Mouse (Mus musculus) MEL (cell line): ENCODE measurements around the gene Gm44973. TPM values are rescaled to one million over a fixed set of nuclear protein-coding genes. Genes with fewer than 3 reads are reported as not detected.

Source experiments
- DNase-seq: peaks from one replicate; pipeline ENCODE4 v3.0.0; 2011; ENCODE audit warnings: low read depth, low spot score
- H3K27ac ChIP-seq: 2 replicates; pipeline ENCODE4 v1.5.1; 2012; ENCODE audit warnings: low read depth, mild to moderate bottlenecking, control low read depth, low read length, moderate library complexity; ENCODE audit not compliant: control insufficient read depth
- H3K27me3 ChIP-seq, 2 experiments: fragments of 150-350 bp in 1 of 2; sonication (generic) in 1 of 2; 2 replicates each; pipeline ENCODE4 v1.6.1; 2012; ENCODE audit warnings: low read length in 2 of 2, mild to moderate bottlenecking in 2 of 2, improper control_type of control experiment in 1 of 2, moderate library complexity in 1 of 2; ENCODE audit not compliant: insufficient read depth in 2 of 2, control insufficient read depth in 1 of 2
- H3K36me3 ChIP-seq, 2 experiments: 2 replicates each; pipeline ENCODE4 v1.6.1; 2012 to 2014; ENCODE audit warnings: low read length in 2 of 2, improper control_type of control experiment in 1 of 2, inconsistent platforms in 1 of 2, mild to moderate bottlenecking in 1 of 2; ENCODE audit not compliant: insufficient read depth in 2 of 2, control insufficient read depth in 1 of 2
- H3K4me1 ChIP-seq, 2 experiments: fragments of 150-350 bp in 1 of 2; sonication (generic) in 1 of 2; 2 replicates each; pipeline ENCODE4 v1.6.1; 2012; ENCODE audit warnings: low read length in 2 of 2, improper control_type of control experiment in 1 of 2, mild to moderate bottlenecking in 1 of 2; ENCODE audit not compliant: insufficient read depth in 2 of 2, control insufficient read depth in 1 of 2
- H3K4me3 ChIP-seq, 2 experiments: fragments of 150-350 bp in 1 of 2; sonication (generic) in 1 of 2; 2 replicates each; pipeline ENCODE4 v1.5.1; 2012; ENCODE audit warnings: low read depth in 2 of 2, low read length in 2 of 2, mild to moderate bottlenecking in 2 of 2, moderate library complexity in 2 of 2, control low read depth in 1 of 2, improper control_type of control experiment in 1 of 2; ENCODE audit not compliant: control insufficient read depth in 1 of 2, insufficient read depth in 1 of 2
- H3K79me2 ChIP-seq: 2 replicates; pipeline ENCODE4 v1.6.1; 2012; ENCODE audit warnings: mild to moderate bottlenecking, low read length, moderate library complexity; ENCODE audit not compliant: control insufficient read depth, poor library complexity, insufficient read depth
- H3K9ac ChIP-seq: 2 replicates; pipeline ENCODE4 v1.6.1; 2012; ENCODE audit warnings: low read depth, mild to moderate bottlenecking, control low read depth, low read length, moderate library complexity; ENCODE audit not compliant: control insufficient read depth, poor library complexity, severe bottlenecking
- H3K9me3 ChIP-seq: fragments of 150-350 bp; sonication (generic); replicated peaks from 2 replicates; pipeline ENCODE4 v1.6.1; 2012; ENCODE audit warnings: mild to moderate bottlenecking, low read length, improper control_type of control experiment, moderate library complexity; ENCODE audit not compliant: insufficient read depth
- BHLHE40 ChIP-seq: IDR thresholded peaks from 2 replicates; pipeline ENCODE4 v1.6.1; 2012; ENCODE audit warnings: low read depth, mild to moderate bottlenecking, inconsistent platforms, low read length, improper control_type of control experiment, borderline replicate concordance
- CHD1 ChIP-seq: IDR thresholded peaks from 2 replicates; pipeline ENCODE4 v1.6.1; 2012; ENCODE audit warnings: low read depth, mild to moderate bottlenecking, inconsistent platforms, low read length, improper control_type of control experiment
- E2F4 ChIP-seq: IDR thresholded peaks from 2 replicates; pipeline ENCODE4 v1.6.1; 2011; ENCODE audit warnings: low read depth, low read length, improper control_type of control experiment, borderline replicate concordance
- ELF1 ChIP-seq: IDR thresholded peaks from 2 replicates; pipeline ENCODE4 v1.6.1; 2014; ENCODE audit warnings: low read depth, mild to moderate bottlenecking, inconsistent platforms, low read length, improper control_type of control experiment, moderate library complexity
- GATA1 ChIP-seq: IDR thresholded peaks from 2 replicates; pipeline ENCODE4 v1.6.1; 2011; ENCODE audit warnings: low read depth, low read length, improper control_type of control experiment
- HCFC1 ChIP-seq: IDR thresholded peaks from 2 replicates; pipeline ENCODE4 v1.6.1; 2012; ENCODE audit warnings: low read depth, mild to moderate bottlenecking, inconsistent platforms, low read length, improper control_type of control experiment, moderate library complexity
- KAT2A ChIP-seq: conservative IDR thresholded peaks from 2 replicates; pipeline ENCODE4 v1.6.1; 2012; ENCODE audit warnings: low read depth, low read length, improper control_type of control experiment, inconsistent platforms
- MAZ ChIP-seq: IDR thresholded peaks from 2 replicates; pipeline ENCODE4 v1.6.1; 2012; ENCODE audit warnings: low read depth, mild to moderate bottlenecking, inconsistent platforms, low read length, improper control_type of control experiment
- MYB ChIP-seq: IDR thresholded peaks from 2 replicates; pipeline ENCODE4 v1.6.1; 2011; ENCODE audit warnings: mild to moderate bottlenecking, low read depth, low read length, improper control_type of control experiment
- MYC ChIP-seq: IDR thresholded peaks from 2 replicates; pipeline ENCODE4 v1.6.1; 2011; ENCODE audit warnings: low read depth, mild to moderate bottlenecking, low read length, improper control_type of control experiment, moderate library complexity
- NELFE ChIP-seq: IDR thresholded peaks from 2 replicates; pipeline ENCODE4 v1.6.1; 2011; ENCODE audit warnings: low read depth, low read length, improper control_type of control experiment
- NRF1 ChIP-seq: IDR thresholded peaks from 2 replicates; pipeline ENCODE4 v1.6.1; 2014; ENCODE audit warnings: low read depth, mild to moderate bottlenecking, inconsistent platforms, low read length, improper control_type of control experiment, moderate library complexity; ENCODE audit not compliant: poor library complexity, insufficient read depth, severe bottlenecking
- POLR2A ChIP-seq, 2 experiments: IDR thresholded peaks; 2 replicates each; pipeline ENCODE4 v1.6.1; 2011 to 2012; ENCODE audit warnings: low read length in 2 of 2, mild to moderate bottlenecking in 2 of 2, control low read depth in 1 of 2, improper control_type of control experiment in 1 of 2, low read depth in 1 of 2, moderate library complexity in 1 of 2; ENCODE audit not compliant: control insufficient read depth in 1 of 2, insufficient read depth in 1 of 2, poor library complexity in 1 of 2
- POLR2AphosphoS2 ChIP-seq: IDR thresholded peaks from 2 replicates; pipeline ENCODE4 v1.6.1; 2011; ENCODE audit warnings: low read length, improper control_type of control experiment
- POLR2AphosphoS5 ChIP-seq: IDR thresholded peaks from 2 replicates; pipeline ENCODE4 v1.6.1; 2012; ENCODE audit warnings: low read depth, borderline replicate concordance, mild to moderate bottlenecking, inconsistent platforms, low read length, moderate library complexity, mixed read lengths
- RAD21 ChIP-seq: IDR thresholded peaks from 2 replicates; pipeline ENCODE4 v1.6.1; 2011; ENCODE audit warnings: mild to moderate bottlenecking, low read depth, low read length, improper control_type of control experiment
- RCOR1 ChIP-seq: IDR thresholded peaks from 2 replicates; pipeline ENCODE4 v1.6.1; 2012; ENCODE audit warnings: low read depth, mild to moderate bottlenecking, inconsistent platforms, low read length, improper control_type of control experiment
- TAL1 ChIP-seq: IDR thresholded peaks from 2 replicates; pipeline ENCODE4 v1.6.1; 2012; ENCODE audit warnings: mild to moderate bottlenecking, inconsistent platforms, low read length, moderate library complexity, mixed read lengths
- TBP ChIP-seq: IDR thresholded peaks from 2 replicates; pipeline ENCODE4 v1.8.0; 2011; ENCODE audit warnings: low read depth, low read length, improper control_type of control experiment
- TCF12 ChIP-seq: IDR thresholded peaks from 2 replicates; pipeline ENCODE4 v1.6.1; 2014; ENCODE audit warnings: low read depth, mild to moderate bottlenecking, inconsistent platforms, low read length, improper control_type of control experiment, moderate library complexity
- UBTF ChIP-seq: IDR thresholded peaks from 2 replicates; pipeline ENCODE4 v1.6.1; 2012; ENCODE audit warnings: low read depth, mild to moderate bottlenecking, inconsistent platforms, low read length, improper control_type of control experiment, moderate library complexity, borderline replicate concordance; ENCODE audit not compliant: insufficient read depth
- USF1 ChIP-seq: IDR thresholded peaks from 2 replicates; pipeline ENCODE4 v1.6.1; 2014; ENCODE audit warnings: low read depth, mild to moderate bottlenecking, inconsistent platforms, low read length, improper control_type of control experiment, moderate library complexity
- ZC3H11A ChIP-seq: IDR thresholded peaks from 2 replicates; pipeline ENCODE4 v1.6.1; 2012; ENCODE audit warnings: low read depth, mild to moderate bottlenecking, inconsistent platforms, low read length, improper control_type of control experiment
- ZKSCAN1 ChIP-seq: IDR thresholded peaks from 2 replicates; pipeline ENCODE4 v1.6.1; 2012; ENCODE audit warnings: low read depth, mild to moderate bottlenecking, inconsistent platforms, low read length, improper control_type of control experiment, moderate library complexity
- ZMIZ1 ChIP-seq: IDR thresholded peaks from 2 replicates; pipeline ENCODE4 v1.6.1; 2012; ENCODE audit warnings: low read depth, mild to moderate bottlenecking, inconsistent platforms, low read length, improper control_type of control experiment, moderate library complexity
- polyA plus RNA-seq, 2 experiments: library from polyadenylated mRNA; stranded (reverse) in 1 of 2; unstranded in 1 of 2; fragments of >175 nt in 1 of 2; fragments of >200 nt in 1 of 2; gene quantifications; 2 replicates each; pipeline versions ENCODE4 v1.2.1 to v1.2.4; 2012; ENCODE audit warnings: low replicate concordance in 2 of 2, low read depth in 1 of 2; ENCODE audit not compliant: insufficient read length in 2 of 2, insufficient read depth in 1 of 2, missing spikeins in 1 of 2
- total RNA-seq: library from RNA; depleted of rRNA; stranded (reverse); fragments of 300-350 nt; gene quantifications from 2 replicates; pipeline ENCODE4 v1.2.3, GENCODE M21; 2012

Gene Gm44973
- total and polyA plus RNA-seq, 3 experiments: 7.9 TPM; not detected in 2

DNA sequence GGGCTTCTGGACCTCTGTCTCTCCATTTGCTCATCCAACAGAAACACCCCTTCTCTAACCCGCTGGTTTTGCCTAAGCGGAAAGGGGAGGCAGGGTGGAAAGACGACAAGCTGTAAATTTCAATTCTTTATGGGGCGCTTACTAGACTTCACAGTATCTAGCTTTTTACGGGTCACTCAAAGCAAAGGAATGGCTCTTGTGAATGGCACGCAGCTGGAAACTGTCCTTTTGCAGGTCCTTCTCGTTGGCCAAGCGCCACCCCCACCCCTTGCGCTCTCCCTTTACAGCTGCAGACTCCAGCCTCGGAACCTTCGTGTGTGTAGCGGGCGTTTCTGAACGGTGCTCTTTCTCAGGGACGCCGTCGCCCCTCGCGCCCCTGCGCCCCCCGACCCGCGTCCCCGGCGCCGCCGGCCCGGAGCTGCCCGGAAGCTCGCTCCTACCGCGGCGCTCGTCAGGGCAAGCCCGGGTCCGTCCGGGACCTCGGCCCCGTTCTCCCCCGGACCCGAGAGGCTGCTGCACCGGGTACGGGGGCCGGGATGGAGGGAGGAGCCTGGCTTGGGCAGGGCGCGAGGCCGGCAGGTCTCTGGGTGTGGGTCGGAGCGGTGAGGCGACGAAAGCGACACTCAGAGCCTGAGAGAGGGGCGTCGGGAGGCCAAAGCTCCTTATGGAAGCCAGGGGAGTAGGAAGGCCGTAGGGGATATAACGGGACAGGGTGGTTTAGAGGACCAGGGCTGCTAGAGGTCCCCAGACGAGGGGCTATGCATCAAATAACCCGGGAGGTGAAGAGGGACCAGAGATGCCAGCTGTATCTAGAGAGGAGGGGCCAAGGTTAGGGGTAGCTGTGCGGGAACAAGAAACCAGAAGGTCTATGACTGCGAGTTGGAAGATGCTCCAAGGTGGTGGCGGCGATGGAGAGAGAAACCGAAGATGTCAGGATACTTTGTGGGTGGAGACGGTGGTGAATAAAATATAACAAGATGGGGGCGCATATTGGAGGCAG lies 36.2 kb downstream of the Gm44973 start, which contains the start of gene Zfp580 (continued):
- TF ChIP-seq POLR2A (IDR thresholded peaks at IDR 0.05; ENCODE audit: control insufficient read depth in 1 of 2, insufficient read depth in 1 of 2, low read depth in 1 of 2, low read length in 2 of 2, poor library complexity in 1 of 2): peak; percentile 44 to 52; a peak in 2 of 4 replicates
- no peak for TF ChIP-seq UBTF
- TF ChIP-seq POLR2AphosphoS2: no peak
- no peak for TF ChIP-seq ELF1
- peak; percentile 55; the same call in 1 of the 2 replicates for TF ChIP-seq TBP
- no peak for TF ChIP-seq ZC3H11A
- TF ChIP-seq NRF1: no peak
- 0 out of 2 replicates have a peak, but pooled peaks have one; percentile 50 for TF ChIP-seq CHD1
- no peak for TF ChIP-seq USF1
- no peak for TF ChIP-seq BHLHE40
- peak; percentile 37; the same call in 1 of the 2 replicates for TF ChIP-seq TCF12
- TF ChIP-seq MAZ: peak; percentile 47
- TF ChIP-seq GATA1: no peak
- TF ChIP-seq RCOR1: no peak
- TF ChIP-seq MYB: no peak

DNA sequence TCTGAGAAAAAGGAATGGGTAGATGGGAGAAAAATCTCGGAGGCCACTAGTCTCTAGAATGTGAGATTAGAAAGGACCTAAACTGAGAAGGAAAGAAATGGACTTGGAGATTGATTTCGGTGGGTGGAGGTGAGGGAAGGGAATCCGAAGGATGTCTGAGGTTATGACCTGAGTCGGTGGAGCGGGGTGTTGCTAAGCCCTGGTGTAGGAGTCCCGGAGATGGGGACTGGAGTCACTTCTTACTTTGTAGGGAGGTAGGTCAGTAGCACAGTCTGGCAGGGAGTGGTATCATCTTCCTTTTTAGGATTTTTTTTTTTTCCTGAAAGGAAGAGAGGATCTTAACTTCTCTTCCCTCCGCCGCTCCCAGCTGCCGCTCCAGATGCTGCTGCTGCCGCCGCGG lies 37.1 kb downstream of the Gm44973 start:
- Histone ChIP-seq H3K36me3 (no peaks in the 10 kb centered on the region), H3K27me3 (no peaks in the 10 kb centered on the region), H3K4me1 (no peaks in the 10 kb centered on the region), H3K79me2 (no peaks in the 10 kb centered on the region), H3K4me3 (no peak overlapping the region), H3K27ac (no peak overlapping the region), H3K9ac (no peak overlapping the region; the same call in 1 of the 2 replicates), H3K9me3 (no peaks in the 10 kb centered on the region)
- TF ChIP-seq TCF12: no peak
- TF ChIP-seq RAD21: no peak
- no peak for DNase-seq

DNA sequence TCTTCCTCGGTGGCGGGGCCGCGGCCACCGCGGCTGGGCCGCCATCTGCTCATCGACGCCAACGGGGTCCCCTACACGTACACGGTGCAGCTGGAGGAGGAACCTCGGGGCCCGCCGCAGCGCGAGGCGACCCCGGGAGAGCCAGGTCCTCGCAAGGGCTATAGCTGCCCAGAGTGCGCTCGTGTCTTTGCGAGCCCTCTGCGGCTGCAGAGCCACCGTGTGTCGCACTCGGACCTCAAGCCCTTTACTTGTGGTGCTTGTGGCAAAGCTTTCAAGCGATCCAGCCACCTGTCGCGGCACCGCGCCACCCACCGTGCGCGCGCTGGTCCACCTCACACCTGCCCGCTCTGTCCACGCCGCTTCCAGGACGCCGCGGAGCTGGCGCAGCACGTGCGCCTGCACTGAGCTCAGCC lies 37.6 kb downstream of the Gm44973 start:
- Histone ChIP-seq H3K9me3 (no peaks in the 10 kb centered on the region), H3K27me3 (no peaks in the 10 kb centered on the region), H3K9ac (no peak overlapping the region)

More for the DNA sequence above, 37.6 kb downstream of the Gm44973 start:
- no peak for DNase-seq
- no peak for TF ChIP-seq MYB
- no peak for TF ChIP-seq NELFE
- no peak for TF ChIP-seq TBP
- no peak for TF ChIP-seq KAT2A
- TF ChIP-seq TAL1: no peak
- TF ChIP-seq POLR2AphosphoS5: no peak
- no peak for TF ChIP-seq ZKSCAN1
- no peak for TF ChIP-seq TCF12
- no peak for TF ChIP-seq POLR2AphosphoS2
- no peak for TF ChIP-seq ZMIZ1
- no peak for TF ChIP-seq HCFC1
- TF ChIP-seq ZC3H11A: no peak
- TF ChIP-seq NRF1: no peak
- no peak for TF ChIP-seq RAD21
- TF ChIP-seq MYC: no peak
- no peak for TF ChIP-seq BHLHE40
- no peak for TF ChIP-seq E2F4
- TF ChIP-seq POLR2A (IDR thresholded peaks at IDR 0.05; ENCODE audit: control insufficient read depth in 1 of 2, insufficient read depth in 1 of 2, low read depth in 1 of 2, low read length in 2 of 2, poor library complexity in 1 of 2): no peak
- Histone ChIP-seq H3K27ac (no peak overlapping the region), H3K4me1 (no peaks in the 10 kb centered on the region), H3K36me3 (no peaks in the 10 kb centered on the region), H3K79me2 (no peaks in the 10 kb centered on the region), H3K4me3 (no peak overlapping the region)
